Mouse (Mus musculus) CH12.LX (cell line): Measurements from ENCODE around the gene Gm20388. TPM values are rescaled to one million over a fixed set of nuclear protein-coding genes. Genes with fewer than 3 reads are reported as not detected.

Experiments used
- DNase-seq: peaks from one replicate; pipeline ENCODE4 v3.0.0-alpha.2; 2013; ENCODE audit errors: extremely low read depth
- H3K27ac ChIP-seq: 2 replicates; pipeline ENCODE4 v1.5.1; 2012; ENCODE audit warnings: low read depth, mild to moderate bottlenecking, control low read depth, moderate library complexity; ENCODE audit not compliant: insufficient read depth
- H3K27me3 ChIP-seq: replicated peaks from 2 replicates; pipeline ENCODE3; 2012; ENCODE audit warnings: inconsistent platforms
- H3K36me3 ChIP-seq, 2 experiments: replicated peaks in 1 of 2; 2 replicates each; pipeline versions ENCODE3 to v1.6.1; 2012; ENCODE audit warnings: inconsistent platforms in 1 of 2, low read length in 1 of 2, mild to moderate bottlenecking in 1 of 2, mixed read lengths in 1 of 2, moderate library complexity in 1 of 2; ENCODE audit not compliant: control insufficient read depth in 1 of 2, insufficient read depth in 1 of 2
- H3K4me1 ChIP-seq, 2 experiments: 2 replicates each; pipeline ENCODE4 v1.6.1; 2012; ENCODE audit warnings: inconsistent platforms in 1 of 2, moderate library complexity in 1 of 2; ENCODE audit not compliant: insufficient read depth in 2 of 2, control insufficient read depth in 1 of 2
- H3K4me2 ChIP-seq: 2 replicates; pipeline ENCODE4 v1.6.1; 2012; ENCODE audit warnings: low read depth, mild to moderate bottlenecking, control low read depth; ENCODE audit not compliant: poor library complexity, insufficient read depth, severe bottlenecking
- H3K4me3 ChIP-seq, 3 experiments: fragments of 150-350 bp in 1 of 3; sonication (generic) in 1 of 3; replicated peaks in 1 of 3; 2 replicates each; pipeline versions ENCODE3 to v1.5.1; 2011 to 2012; ENCODE audit warnings: low read depth in 2 of 3, low read length in 2 of 3, mild to moderate bottlenecking in 2 of 3, moderate library complexity in 2 of 3, control low read depth in 1 of 3, improper control_type of control experiment in 1 of 3, inconsistent platforms in 1 of 3, mixed read lengths in 1 of 3; ENCODE audit not compliant: poor library complexity in 1 of 3
- H3K79me2 ChIP-seq: replicated peaks from 2 replicates; pipeline ENCODE4 v1.6.1; 2012; ENCODE audit warnings: mild to moderate bottlenecking, moderate library complexity; ENCODE audit not compliant: control insufficient read depth, poor library complexity, insufficient read depth, severe bottlenecking; ENCODE audit errors: extremely low read depth
- H3K9ac ChIP-seq: 2 replicates; pipeline ENCODE4 v1.6.1; 2012; ENCODE audit warnings: low read depth, mild to moderate bottlenecking, control low read depth, moderate library complexity; ENCODE audit not compliant: insufficient read depth
- H3K9me3 ChIP-seq: replicated peaks from 2 replicates; pipeline ENCODE3; 2012; ENCODE audit warnings: low read length, inconsistent platforms, mixed read lengths
- CHD1 ChIP-seq: IDR thresholded peaks from 2 replicates; pipeline ENCODE4 v1.6.1; 2012; ENCODE audit warnings: low read depth, low read length, improper control_type of control experiment, inconsistent platforms
- CTCF ChIP-seq, 2 experiments: IDR thresholded peaks in 1 of 2; conservative IDR thresholded peaks in 1 of 2; 2 replicates each; pipeline ENCODE4 v1.5.1; 2011 to 2012; ENCODE audit warnings: low read depth in 2 of 2, low read length in 2 of 2, improper control_type of control experiment in 1 of 2, inconsistent platforms in 1 of 2, mild to moderate bottlenecking in 1 of 2, moderate library complexity in 1 of 2
- E2F4 ChIP-seq: IDR thresholded peaks from 2 replicates; pipeline ENCODE4 v1.6.1; 2011; ENCODE audit warnings: low read depth, low read length, improper control_type of control experiment; ENCODE audit not compliant: insufficient replicate concordance
- EP300 ChIP-seq: IDR thresholded peaks from 2 replicates; pipeline ENCODE4 v1.6.1; 2011; ENCODE audit warnings: low read length, improper control_type of control experiment
- ETS1 ChIP-seq: conservative IDR thresholded peaks from 2 replicates; pipeline ENCODE4 v1.6.1; 2012; ENCODE audit warnings: low read depth, mild to moderate bottlenecking, inconsistent platforms, low read length, improper control_type of control experiment, moderate library complexity
- GABPA ChIP-seq: IDR thresholded peaks from 2 replicates; pipeline ENCODE4 v1.6.1; 2012; ENCODE audit warnings: low read depth, low read length, improper control_type of control experiment, inconsistent platforms; ENCODE audit not compliant: insufficient replicate concordance
- HCFC1 ChIP-seq: IDR thresholded peaks from 2 replicates; pipeline ENCODE4 v1.6.1; 2012; ENCODE audit warnings: low read depth, mild to moderate bottlenecking, inconsistent platforms, low read length, improper control_type of control experiment
- JUN ChIP-seq: IDR thresholded peaks from 2 replicates; pipeline ENCODE4 v1.6.1; 2011; ENCODE audit warnings: low read depth, mild to moderate bottlenecking, low read length, improper control_type of control experiment, moderate library complexity; ENCODE audit not compliant: insufficient read depth
- JUND ChIP-seq: conservative IDR thresholded peaks from 2 replicates; pipeline ENCODE4 v1.6.1; 2011; ENCODE audit warnings: low read depth, low read length, improper control_type of control experiment
- KAT2A ChIP-seq: IDR thresholded peaks from 2 replicates; pipeline ENCODE4 v1.6.1; 2012; ENCODE audit warnings: low read length, improper control_type of control experiment, inconsistent platforms; ENCODE audit not compliant: insufficient replicate concordance
- MEF2A ChIP-seq: IDR thresholded peaks from 2 replicates; pipeline ENCODE4 v1.6.1; 2014; ENCODE audit warnings: low read depth, mild to moderate bottlenecking, inconsistent platforms, low read length, improper control_type of control experiment, borderline replicate concordance
- MXI1 ChIP-seq: IDR thresholded peaks from 2 replicates; pipeline ENCODE4 v1.6.1; 2011; ENCODE audit warnings: mild to moderate bottlenecking, low read depth, low read length, improper control_type of control experiment
- MYC ChIP-seq: IDR thresholded peaks from 2 replicates; pipeline ENCODE4 v1.6.1; 2011; ENCODE audit warnings: low read depth, mild to moderate bottlenecking, improper control_type of control experiment, low read length
- PAX5 ChIP-seq: IDR thresholded peaks from 2 replicates; pipeline ENCODE4 v1.6.1; 2012; ENCODE audit warnings: low read length, inconsistent platforms, mixed read lengths
- POLR2A ChIP-seq: IDR thresholded peaks from 2 replicates; pipeline ENCODE4 v1.6.1; 2011; ENCODE audit warnings: low read depth, mild to moderate bottlenecking, improper control_type of control experiment, low read length
- RAD21 ChIP-seq: IDR thresholded peaks from 2 replicates; pipeline ENCODE4 v1.6.1; 2011; ENCODE audit warnings: low read depth, mild to moderate bottlenecking, low read length, improper control_type of control experiment, moderate library complexity
- SIN3A ChIP-seq: IDR thresholded peaks from 2 replicates; pipeline ENCODE4 v1.6.1; 2012; ENCODE audit warnings: low read length, improper control_type of control experiment, inconsistent platforms
- SMC3 ChIP-seq: IDR thresholded peaks from 2 replicates; pipeline ENCODE4 v1.6.1; 2011; ENCODE audit warnings: low read depth, low read length, improper control_type of control experiment
- TBP ChIP-seq: conservative IDR thresholded peaks from 2 replicates; pipeline ENCODE4 v1.6.1; 2011; ENCODE audit warnings: low read depth, low read length, improper control_type of control experiment
- TCF12 ChIP-seq: IDR thresholded peaks from 2 replicates; pipeline ENCODE4 v1.6.1; 2014; ENCODE audit warnings: low read depth, mild to moderate bottlenecking, inconsistent platforms, low read length, improper control_type of control experiment
- USF1 ChIP-seq: IDR thresholded peaks from 2 replicates; pipeline ENCODE4 v1.6.1; 2014; ENCODE audit warnings: low read depth, mild to moderate bottlenecking, inconsistent platforms, low read length, improper control_type of control experiment
- ZC3H11A ChIP-seq: IDR thresholded peaks from 2 replicates; pipeline ENCODE4 v1.6.1; 2012; ENCODE audit warnings: low read depth, mild to moderate bottlenecking, inconsistent platforms, low read length, improper control_type of control experiment
- ZKSCAN1 ChIP-seq: IDR thresholded peaks from 2 replicates; pipeline ENCODE4 v1.6.1; 2012; ENCODE audit warnings: low read depth, inconsistent platforms, low read length, improper control_type of control experiment, borderline replicate concordance
- ZNF384 ChIP-seq: IDR thresholded peaks from 2 replicates; pipeline ENCODE4 v1.6.1; 2012; ENCODE audit warnings: low read depth, low read length, improper control_type of control experiment, inconsistent platforms
- dilution Hi-C: fragments of 300-500 bp; cut with MboI; formaldehyde crosslinking; loops from 2 replicates; pipeline ENCODE4 v1.14.3; 2020; ENCODE audit warnings: low sequenced_read_pairs; ENCODE audit not compliant: extremely low pct_unique_long_range_greater_than_20kb, extremely low pct_ligation_motif_present
- in situ Hi-C: fragments of 300-500 bp; cut with MboI; formaldehyde crosslinking; loops from 3 replicates; pipeline ENCODE4 v1.14.3; 2019; ENCODE audit warnings: low sequenced_read_pairs, low pct_ligation_motif_present, low pct_unique_long_range_greater_than_20kb, mixed read lengths
- polyA plus RNA-seq: library from polyadenylated mRNA; unstranded; fragments of >175 nt; gene quantifications from 2 replicates; pipeline ENCODE4 v1.2.1, GENCODE M21; 2012; ENCODE audit warnings: low read depth; ENCODE audit not compliant: insufficient read length
- total RNA-seq, 2 experiments: library from RNA; depleted of rRNA; stranded (reverse); fragments of 300-350 nt in 1 of 2; fragments of >200 nt in 1 of 2; gene quantifications; 2 replicates each; pipeline ENCODE4 v1.2.3; 2012 to 2014

Gene Gm20388
- total and polyA plus RNA-seq, 3 experiments, result 14.8 to 26.3 (median 22.2) TPM

DNA sequence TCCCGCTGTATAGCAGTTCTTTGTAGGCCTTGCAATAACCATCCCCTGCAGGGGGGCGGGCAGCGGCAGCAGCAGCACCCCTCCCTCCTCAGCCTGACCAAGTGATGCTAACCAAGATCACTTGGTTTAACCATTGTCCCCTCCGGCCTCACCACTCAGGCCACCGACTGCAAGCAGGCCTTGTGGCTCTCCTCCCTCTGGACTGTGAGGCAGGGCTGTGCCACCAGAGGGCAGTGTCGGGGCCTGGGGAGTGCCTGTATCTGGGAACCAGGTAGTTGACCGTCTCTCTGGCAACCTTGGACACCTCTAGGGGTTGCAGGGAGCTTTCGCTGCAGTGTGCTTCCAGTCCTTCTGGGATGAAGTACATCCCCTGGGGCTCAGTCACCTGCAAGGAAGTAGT is 2252.4 kb downstream of the Gm20388 start:
- H3K4me3 ChIP-seq, result no peak overlapping the region
- peaks cover 19 to 28% of the 10 kb centered on the region in 2 experiments for H3K4me1 ChIP-seq
- TF ChIP-seq POLR2A, result no peak
- TF ChIP-seq SMC3, result peak; percentile 79
- TF ChIP-seq ZNF384, result no peak
- TF ChIP-seq JUN, result no peak
- peak; percentile 48 for TF ChIP-seq RAD21
- no peak for TF ChIP-seq MYC
- no peak for TF ChIP-seq CHD1
- no peak for TF ChIP-seq JUND
- TF ChIP-seq CTCF (conservative IDR thresholded peaks at IDR 0.05 in 1 of 2, IDR thresholded peaks at IDR 0.05 in 1 of 2; ENCODE audit: low read depth in 2 of 2, low read length in 2 of 2), result peak; percentile 47 to 81
- no peak for TF ChIP-seq GABPA
- TF ChIP-seq ZC3H11A, result no peak
- TF ChIP-seq HCFC1, result no peak
- TF ChIP-seq TBP, result no peak
- TF ChIP-seq PAX5, result no peak
- no peak for TF ChIP-seq USF1
- no peak for TF ChIP-seq ETS1
- TF ChIP-seq E2F4, result no peak
- no peak for TF ChIP-seq SIN3A
- TF ChIP-seq EP300, result no peak
- TF ChIP-seq TCF12, result no peak
- TF ChIP-seq MEF2A, result no peak
- TF ChIP-seq ZKSCAN1, result no peak
- TF ChIP-seq, all 38 proteins: peak for 3
- DNase-seq, result peak; percentile 51
- in situ Hi-C loops, result loop anchor here (5.0 kb wide), 1 partner anchor 89 kb away; no protein-coding TSS in a partner anchor
- no peak overlapping the region for H3K4me2 ChIP-seq
- no peaks in the 10 kb centered on the region for H3K9me3 ChIP-seq
- no peak overlapping the region for H3K9ac ChIP-seq
- no peaks in the 10 kb centered on the region for H3K79me2 ChIP-seq
- no peak overlapping the region for H3K27ac ChIP-seq
- dilution Hi-C loops, result no loop called here
- no peaks in the 10 kb centered on the region for H3K36me3 ChIP-seq
- H3K27me3 ChIP-seq, result peaks cover 33% of the 10 kb centered on the region

DNA sequence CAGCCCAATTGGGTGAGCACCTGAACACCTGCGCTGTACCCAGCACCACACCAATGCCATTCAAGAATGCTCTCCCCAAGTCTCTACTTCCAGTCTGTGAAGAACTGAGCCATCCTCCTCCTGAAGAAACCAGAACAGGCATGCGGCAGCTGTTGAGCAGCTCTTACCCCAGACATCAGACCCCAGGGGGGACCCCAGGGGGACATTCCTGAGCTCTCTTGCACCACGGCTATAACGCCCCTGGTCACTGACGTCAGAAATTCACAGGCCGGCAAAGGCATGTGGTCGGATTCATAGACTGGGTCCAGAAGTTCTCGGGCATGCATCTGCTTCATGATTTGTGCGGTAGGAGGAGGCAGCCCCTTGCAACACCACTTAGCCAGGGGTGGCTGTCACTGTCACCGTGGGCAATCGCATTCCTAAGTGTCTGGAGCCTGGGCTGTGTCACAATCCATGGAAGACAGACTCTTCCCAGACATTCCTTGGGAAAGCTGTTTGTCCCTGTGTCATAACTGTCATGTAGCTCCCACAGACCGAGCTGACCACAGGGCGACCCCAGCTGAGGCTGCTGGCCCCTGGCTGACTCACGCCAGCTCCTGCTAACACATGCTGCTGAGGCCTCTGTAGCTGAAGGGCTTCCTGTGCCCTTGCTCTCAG is 2256.7 kb downstream of the Gm20388 start:
- no peak overlapping the region for H3K27ac ChIP-seq
- in situ Hi-C loops, result no loop called here
- H3K9me3 ChIP-seq, result no peaks in the 10 kb centered on the region
- H3K9ac ChIP-seq, result no peak overlapping the region
- dilution Hi-C loops, result no loop called here
- no peak overlapping the region for H3K4me3 ChIP-seq
- H3K36me3 ChIP-seq, result no peaks in the 10 kb centered on the region
- TF ChIP-seq CTCF (conservative IDR thresholded peaks at IDR 0.05 in 1 of 2, IDR thresholded peaks at IDR 0.05 in 1 of 2; ENCODE audit: low read depth in 2 of 2, low read length in 2 of 2) (no peak), KAT2A (no peak), GABPA (no peak), MXI1 (no peak)
- no peak overlapping the region for H3K4me2 ChIP-seq
- H3K4me1 ChIP-seq, result peaks cover 9 to 17% of the 10 kb centered on the region in 2 experiments
- no peak for DNase-seq
- no peaks in the 10 kb centered on the region for H3K79me2 ChIP-seq
- peaks cover 45% of the 10 kb centered on the region for H3K27me3 ChIP-seq
